Mouse (Mus musculus): ENCODE results near the gene Tsc22d3. TPM values are rescaled to one million over a fixed set of nuclear protein-coding genes. Genes with fewer than 3 reads are reported as not detected.
"Not testable (repeated sequence)": the region's sequence is repeated elsewhere in the genome, so short reads cannot be mapped to it uniquely, and the experiment has no call there.

Tsc22d3 gene
- total RNA-seq, 2 experiments from 2014 or later, result 121 to 145 TPM

- no peak for DNase-seq (ENCODE audit: extremely low spot score in 1 of 2, low spot score in 2 of 2)
- Histone ChIP-seq H3K4me3 (no peak overlapping the region), H3K27ac (no peak overlapping the region)
- intact Hi-C loops (cut with DNase I), result no loop called here
- no peak for TF ChIP-seq CTCF (IDR thresholded peaks at IDR 0.05)
These were observed 35.7 kb downstream of the Tsc22d3 start for GRCm38 (mm10) chrX:140564777-140565176.

GRCm38 (mm10) chrX:140558176-140558844, 42.1 kb downstream of the Tsc22d3 start:
- intact Hi-C loops (cut with DNase I), result no loop called here
- Histone ChIP-seq H3K27ac (no peak overlapping the region), H3K4me3 (no peak overlapping the region)
- TF ChIP-seq CTCF (IDR thresholded peaks at IDR 0.05), result no peak
- DNase-seq (ENCODE audit: extremely low spot score in 1 of 2, low spot score in 2 of 2), result no peak

GRCm38 (mm10) chrX:140555965-140556364, 44.5 kb downstream of the Tsc22d3 start:
- no peak for TF ChIP-seq CTCF (IDR thresholded peaks at IDR 0.05)
- intact Hi-C loops (cut with DNase I), result no loop called here
- H3K27ac ChIP-seq, result no peak overlapping the region
- H3K4me3 ChIP-seq, result no peak overlapping the region
- DNase-seq (ENCODE audit: extremely low spot score in 1 of 2, low spot score in 2 of 2), result no peak

GRCm38 (mm10) chrX:140555423-140555822, 45.0 kb downstream of the Tsc22d3 start:
- Histone ChIP-seq H3K27ac (no peak overlapping the region), H3K4me3 (no peak overlapping the region)
- DNase-seq (ENCODE audit: extremely low spot score in 1 of 2, low spot score in 2 of 2), result no peak
- intact Hi-C loops (cut with DNase I), result no loop called here
- TF ChIP-seq CTCF (IDR thresholded peaks at IDR 0.05), result no peak

- Histone ChIP-seq H3K4me3 (no peak overlapping the region), H3K27ac (no peak overlapping the region)
- intact Hi-C loops (cut with DNase I), result loop anchor here (10.0 kb wide), 1 partner anchor 53 kb away; no protein-coding TSS in a partner anchor
- no peak for TF ChIP-seq CTCF (IDR thresholded peaks at IDR 0.05)
- no peak for DNase-seq (ENCODE audit: extremely low spot score in 1 of 2, low spot score in 2 of 2)
These were observed 52.6 kb downstream of the Tsc22d3 start for GRCm38 (mm10) chrX:140547660-140548419.

GRCm38 (mm10) chrX:140544737-140545136, 55.7 kb downstream of the Tsc22d3 start:
- peak; percentile 34 to 48 for DNase-seq (ENCODE audit: extremely low spot score in 1 of 2, low spot score in 2 of 2)
- peak; percentile 75 for TF ChIP-seq CTCF (IDR thresholded peaks at IDR 0.05)
- Histone ChIP-seq H3K4me3 (no peak overlapping the region), H3K27ac (no peak overlapping the region)
- intact Hi-C loops (cut with DNase I), result loop anchor here (1.0 to 10.0 kb wide), 2 partner anchors 50 to 56 kb away; partner anchors contain the start of gene Tsc22d3

- peak; percentile 70 to 72 for DNase-seq (ENCODE audit: extremely low spot score in 1 of 2, low spot score in 2 of 2)
- H3K4me3 ChIP-seq, result peak overlapping the region; percentile 62
- TF ChIP-seq CTCF (IDR thresholded peaks at IDR 0.05), result peak; percentile 39
- intact Hi-C loops (cut with DNase I), result loop anchor here (2.0 to 10.0 kb wide), 2 partner anchors 32 to 48 kb away; no protein-coding TSS in a partner anchor
- H3K27ac ChIP-seq, result peak overlapping the region; percentile 93
These were observed 57.4 kb downstream of the Tsc22d3 start for GRCm38 (mm10) chrX:140542938-140543673.

- intact Hi-C loops (cut with DNase I), result loop anchor here (2.0 to 10.0 kb wide), 2 partner anchors 32 to 48 kb away; no protein-coding TSS in a partner anchor
- peak overlapping the region; percentile 93 for H3K27ac ChIP-seq
- no peak for TF ChIP-seq CTCF (IDR thresholded peaks at IDR 0.05)
- peak overlapping the region; percentile 62 for H3K4me3 ChIP-seq
- DNase-seq (ENCODE audit: extremely low spot score in 1 of 2, low spot score in 2 of 2), result peak; percentile 23 to 33
These were observed 58.0 kb downstream of the Tsc22d3 start for GRCm38 (mm10) chrX:140542474-140542845.

GRCm38 (mm10) chrX:140541711-140542473, 58.6 kb downstream of the Tsc22d3 start:
- peak overlapping the region; percentile 62 for H3K4me3 ChIP-seq
- peak overlapping the region; percentile 93 for H3K27ac ChIP-seq
- DNase-seq (ENCODE audit: extremely low spot score in 1 of 2, low spot score in 2 of 2), result peak in 1 of 2 experiments; percentile 23
- TF ChIP-seq CTCF (IDR thresholded peaks at IDR 0.05), result no peak
- intact Hi-C loops (cut with DNase I), result loop anchor here (2.0 to 10.0 kb wide), 2 partner anchors 31 to 47 kb away; no protein-coding TSS in a partner anchor

GRCm38 (mm10) chrX:140540500-140541114, 59.9 kb downstream of the Tsc22d3 start:
- DNase-seq (ENCODE audit: extremely low spot score in 1 of 2, low spot score in 2 of 2), result no peak
- Histone ChIP-seq H3K4me3 (peak overlapping the region; percentile 62), H3K27ac (no peak overlapping the region)
- no peak; the same call in none of the 2 replicates for TF ChIP-seq CTCF (IDR thresholded peaks at IDR 0.05)
- intact Hi-C loops (cut with DNase I), result loop anchor here (10.0 kb wide), 1 partner anchor 46 kb away; no protein-coding TSS in a partner anchor

GRCm38 (mm10) chrX:140539831-140540230, 60.6 kb downstream of the Tsc22d3 start:
- H3K27ac ChIP-seq; H3K4me3 ChIP-seq; DNase-seq (ENCODE audit: extremely low spot score in 1 of 2, low spot score in 2 of 2): not testable (repeated sequence)
- intact Hi-C loops (cut with DNase I), result loop anchor here (10.0 kb wide), 1 partner anchor 45 kb away; no protein-coding TSS in a partner anchor

Measured in left cerebral cortex, adult 2 months (tissue).